Mouse (Mus musculus): ENCODE results near the gene Stk32c.

Gene Stk32c

GRCm38 (mm10) chr7:139212754-139213745 lies at the start of gene Stk32c, which contains the start of gene Lrrc27:
TSS of gene Stk32c (minus strand) at chr7:139213307.
TSS of gene Lrrc27 (plus strand) at chr7:139212988.
- H3K9me3 ChIP-seq (ENCODE audit: low read length): no peaks in the 10 kb centered on the region
- TF ChIP-seq CTCF (conservative IDR thresholded peaks at IDR 0.05; ENCODE audit: low read length) (no peak), NANOG (IDR thresholded peaks at IDR 0.05; ENCODE audit: borderline replicate concordance, low read length) (no peak), POU5F1 (IDR thresholded peaks at IDR 0.05; ENCODE audit: borderline replicate concordance, low read length) (no peak)
- no peaks in the 10 kb centered on the region for H3K36me3 ChIP-seq (ENCODE audit: insufficient read depth, low read length)
- H3K27me3 ChIP-seq (ENCODE audit: insufficient read depth, low read length): no peaks in the 10 kb centered on the region
- peaks cover 28% of the 10 kb centered on the region for H3K4me1 ChIP-seq (replicated peaks; ENCODE audit: low read depth, low read length)
- H3K4me3 ChIP-seq (replicated peaks; ENCODE audit: low read length): peak within 1 kb of the TSS; percentile 82

- Histone ChIP-seq H3K4me1 (replicated peaks; ENCODE audit: low read depth, low read length) (peaks cover 59% of the 10 kb centered on the region), H3K4me3 (replicated peaks; ENCODE audit: low read length) (peak overlapping the region; percentile 10; the same call in 1 of the 2 replicates), H3K9me3 (ENCODE audit: low read length) (no peaks in the 10 kb centered on the region; the same call in 1 of the 2 replicates), H3K27me3 (ENCODE audit: insufficient read depth, low read length) (peaks cover 2% of the 10 kb centered on the region; the same call in 1 of the 2 replicates), H3K36me3 (ENCODE audit: insufficient read depth, low read length) (peaks cover 52% of the 10 kb centered on the region)
- TF ChIP-seq CTCF (conservative IDR thresholded peaks at IDR 0.05; ENCODE audit: low read length): no peak
- TF ChIP-seq POU5F1 (IDR thresholded peaks at IDR 0.05; ENCODE audit: borderline replicate concordance, low read length): no peak
- no peak for TF ChIP-seq NANOG (IDR thresholded peaks at IDR 0.05; ENCODE audit: borderline replicate concordance, low read length)
Observed at GRCm38 (mm10) chr7:139257752-139258542, 44.8 kb upstream of the Stk32c start.

GRCm38 (mm10) chr7:139254626-139255025 lies 41.5 kb upstream of the Stk32c start:
- peaks cover 22% of the 10 kb centered on the region for H3K27me3 ChIP-seq (ENCODE audit: insufficient read depth, low read length)
- peak overlapping the region; percentile 35; the same call in 1 of the 2 replicates for H3K4me3 ChIP-seq (replicated peaks; ENCODE audit: low read length)
- peaks cover 85% of the 10 kb centered on the region for H3K4me1 ChIP-seq (replicated peaks; ENCODE audit: low read depth, low read length)
- TF ChIP-seq POU5F1 (IDR thresholded peaks at IDR 0.05; ENCODE audit: borderline replicate concordance, low read length): no peak
- no peak for TF ChIP-seq NANOG (IDR thresholded peaks at IDR 0.05; ENCODE audit: borderline replicate concordance, low read length)
- TF ChIP-seq CTCF (conservative IDR thresholded peaks at IDR 0.05; ENCODE audit: low read length): no peak
- H3K36me3 ChIP-seq (ENCODE audit: insufficient read depth, low read length): peaks cover 57% of the 10 kb centered on the region
- H3K9me3 ChIP-seq (ENCODE audit: low read length): no peaks in the 10 kb centered on the region

GRCm38 (mm10) chr7:139253462-139253861 lies 40.4 kb upstream of the Stk32c start:
- H3K27me3 ChIP-seq (ENCODE audit: insufficient read depth, low read length): peaks cover 34% of the 10 kb centered on the region
- no peaks in the 10 kb centered on the region for H3K9me3 ChIP-seq (ENCODE audit: low read length)
- H3K4me1 ChIP-seq (replicated peaks; ENCODE audit: low read depth, low read length): peaks cover 91% of the 10 kb centered on the region
- TF ChIP-seq NANOG (IDR thresholded peaks at IDR 0.05; ENCODE audit: borderline replicate concordance, low read length) (no peak), POU5F1 (IDR thresholded peaks at IDR 0.05; ENCODE audit: borderline replicate concordance, low read length) (no peak), CTCF (conservative IDR thresholded peaks at IDR 0.05; ENCODE audit: low read length) (no peak)
- H3K36me3 ChIP-seq (ENCODE audit: insufficient read depth, low read length): peaks cover 46% of the 10 kb centered on the region
- H3K4me3 ChIP-seq (replicated peaks; ENCODE audit: low read length): no peak overlapping the region

- peaks cover 42% of the 10 kb centered on the region for H3K36me3 ChIP-seq (ENCODE audit: insufficient read depth, low read length)
- H3K4me1 ChIP-seq (replicated peaks; ENCODE audit: low read depth, low read length): peaks cover 86% of the 10 kb centered on the region
- TF ChIP-seq NANOG (IDR thresholded peaks at IDR 0.05; ENCODE audit: borderline replicate concordance, low read length) (no peak), CTCF (conservative IDR thresholded peaks at IDR 0.05; ENCODE audit: low read length) (no peak), POU5F1 (IDR thresholded peaks at IDR 0.05; ENCODE audit: borderline replicate concordance, low read length) (no peak)
- H3K4me3 ChIP-seq (replicated peaks; ENCODE audit: low read length): 0 out of 2 replicates have a peak overlapping the region, but pooled peaks have one; percentile 7
- no peaks in the 10 kb centered on the region for H3K9me3 ChIP-seq (ENCODE audit: low read length)
- H3K27me3 ChIP-seq (ENCODE audit: insufficient read depth, low read length): peaks cover 37% of the 10 kb centered on the region
Observed at GRCm38 (mm10) chr7:139252986-139253385, 39.9 kb upstream of the Stk32c start.

- H3K27me3 ChIP-seq (ENCODE audit: insufficient read depth, low read length): peaks cover 41% of the 10 kb centered on the region
- 0 out of 2 replicates have a peak overlapping the region, but pooled peaks have one; percentile 7 for H3K4me3 ChIP-seq (replicated peaks; ENCODE audit: low read length)
- no peak for TF ChIP-seq POU5F1 (IDR thresholded peaks at IDR 0.05; ENCODE audit: borderline replicate concordance, low read length)
- TF ChIP-seq CTCF (conservative IDR thresholded peaks at IDR 0.05; ENCODE audit: low read length): no peak
- no peaks in the 10 kb centered on the region for H3K9me3 ChIP-seq (ENCODE audit: low read length)
- peaks cover 86% of the 10 kb centered on the region for H3K4me1 ChIP-seq (replicated peaks; ENCODE audit: low read depth, low read length)
- H3K36me3 ChIP-seq (ENCODE audit: insufficient read depth, low read length): peaks cover 39% of the 10 kb centered on the region
Observed at GRCm38 (mm10) chr7:139252566-139252965, 39.5 kb upstream of the Stk32c start.

- H3K9me3 ChIP-seq (ENCODE audit: low read length): no peaks in the 10 kb centered on the region
- peaks cover 48% of the 10 kb centered on the region for H3K27me3 ChIP-seq (ENCODE audit: insufficient read depth, low read length)
- H3K4me1 ChIP-seq (replicated peaks; ENCODE audit: low read depth, low read length): peaks cover 85% of the 10 kb centered on the region
- H3K4me3 ChIP-seq (replicated peaks; ENCODE audit: low read length): no peak overlapping the region
- TF ChIP-seq NANOG (IDR thresholded peaks at IDR 0.05; ENCODE audit: borderline replicate concordance, low read length) (no peak), POU5F1 (IDR thresholded peaks at IDR 0.05; ENCODE audit: borderline replicate concordance, low read length) (no peak), CTCF (conservative IDR thresholded peaks at IDR 0.05; ENCODE audit: low read length) (no peak)
- H3K36me3 ChIP-seq (ENCODE audit: insufficient read depth, low read length): peaks cover 35% of the 10 kb centered on the region
Observed at GRCm38 (mm10) chr7:139251881-139252301, 38.8 kb upstream of the Stk32c start.
